Mouse (Mus musculus) cerebellum, adult 11-12 months (tissue): ENCODE measurements around the gene Cpa5.
A peak's percentile ranks its signal among the peaks of the same experiment; 100 is the strongest.

Experiments
- DNase-seq: peaks from one replicate; pipeline ENCODE4 v3.0.0; 2022

The Cpa5 gene

DNA sequence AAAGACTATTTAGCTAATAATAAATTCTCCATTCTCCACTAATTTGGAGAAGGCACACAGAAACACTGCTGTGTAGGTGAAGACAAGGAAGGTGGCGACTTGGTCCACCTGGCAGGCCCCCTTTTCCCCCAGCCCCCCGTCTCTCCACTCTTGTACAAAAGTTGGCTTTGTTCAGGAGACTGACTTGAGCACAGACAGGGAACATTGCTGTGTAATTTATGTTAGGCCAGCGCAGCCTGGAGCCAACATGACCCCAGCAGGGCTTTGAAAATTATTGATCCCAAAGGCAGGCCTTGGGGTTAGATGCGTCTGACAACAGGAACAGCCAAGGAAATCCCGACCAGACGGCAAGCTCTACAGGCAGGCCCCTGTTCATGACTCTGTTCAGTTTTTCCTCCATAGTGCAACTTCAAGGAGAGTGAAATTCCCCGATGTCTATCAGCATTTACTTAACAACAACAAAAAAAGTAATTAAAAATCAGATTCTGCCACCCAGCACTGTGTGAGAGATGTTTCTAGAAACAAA, 6.4 kb upstream of the Cpa5 start:
- DNase-seq: no peak

DNA sequence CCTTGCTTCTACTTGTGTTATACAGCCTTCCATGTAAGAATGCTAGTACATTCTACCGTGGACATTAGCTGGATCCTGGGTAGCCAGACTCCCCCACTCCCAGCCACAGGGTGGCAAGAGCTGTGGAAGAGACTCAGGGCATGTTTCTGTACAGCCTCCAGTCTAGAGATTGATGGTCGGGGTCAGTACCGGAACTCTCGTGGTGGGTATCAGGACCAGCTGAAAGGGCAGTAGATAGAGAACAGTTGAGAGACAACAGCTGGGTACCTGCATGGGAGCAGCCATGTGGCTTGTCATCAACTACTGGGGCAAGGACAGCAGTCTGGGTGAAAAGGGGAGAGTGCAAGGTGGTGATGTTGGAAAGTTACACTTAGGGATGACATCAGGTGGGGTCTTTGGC, 5.7 kb upstream of the Cpa5 start:
- no peak for DNase-seq

DNA sequence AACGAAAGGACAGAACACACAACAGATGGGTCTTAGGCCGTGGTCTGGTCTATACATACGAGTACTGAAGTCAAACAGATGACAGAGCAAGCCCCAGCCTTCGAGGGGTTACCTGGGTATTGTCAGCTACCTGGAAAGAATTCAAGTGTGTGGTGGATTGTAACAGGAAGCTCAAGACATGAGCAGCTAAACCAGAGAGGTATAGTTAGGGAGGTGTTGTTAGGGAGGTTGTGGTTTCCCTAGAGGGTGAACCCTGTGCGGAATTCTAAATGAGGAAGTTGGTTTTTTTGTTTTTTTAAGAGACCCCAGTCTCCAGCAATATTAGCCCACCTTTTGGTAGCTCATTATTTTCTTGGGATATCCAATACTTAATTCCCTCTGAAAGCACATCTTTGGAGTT, 5.1 kb upstream of the Cpa5 start:
- DNase-seq: no peak

DNA sequence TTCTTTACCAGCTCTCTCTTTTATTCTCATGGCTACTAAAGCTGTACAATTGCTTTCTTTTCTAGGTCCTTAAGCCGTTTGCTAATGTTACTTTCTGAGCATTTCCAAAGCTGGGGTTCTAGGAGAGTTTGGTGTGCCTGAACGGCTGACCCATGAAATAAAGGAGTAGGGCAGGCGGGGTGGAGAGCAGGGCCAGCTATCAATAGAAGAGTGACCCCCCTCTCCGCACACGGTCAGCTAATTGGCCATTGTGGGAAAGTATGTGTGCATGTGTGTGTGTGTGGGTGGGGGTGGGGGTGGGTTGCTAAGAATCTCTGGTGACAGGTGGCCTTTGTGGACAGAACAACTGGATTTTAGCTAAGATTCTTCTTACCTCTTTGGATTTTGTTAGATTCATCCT, 402 bp downstream of the Cpa5 start:
- no peak for DNase-seq

DNA sequence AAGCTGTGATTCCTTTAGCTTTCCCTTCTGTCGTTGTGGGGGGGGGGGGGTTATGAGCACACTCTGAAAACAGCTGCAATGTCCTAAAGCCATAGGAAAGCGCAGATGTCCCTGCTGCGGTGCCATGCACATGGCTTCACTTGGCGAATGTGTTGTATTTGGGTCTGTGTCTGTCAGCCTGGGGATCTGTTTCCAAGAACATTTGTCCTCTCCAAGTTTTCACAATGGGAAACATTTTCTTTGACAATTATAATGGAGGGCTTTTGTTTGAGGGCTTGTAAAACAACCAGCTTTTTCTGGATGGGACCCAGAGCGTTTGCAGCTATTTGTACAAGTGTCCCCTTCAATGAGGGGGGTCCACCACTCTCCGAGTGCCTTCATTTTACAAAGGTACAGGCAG, 3.4 kb downstream of the Cpa5 start:
- DNase-seq: no peak

DNA sequence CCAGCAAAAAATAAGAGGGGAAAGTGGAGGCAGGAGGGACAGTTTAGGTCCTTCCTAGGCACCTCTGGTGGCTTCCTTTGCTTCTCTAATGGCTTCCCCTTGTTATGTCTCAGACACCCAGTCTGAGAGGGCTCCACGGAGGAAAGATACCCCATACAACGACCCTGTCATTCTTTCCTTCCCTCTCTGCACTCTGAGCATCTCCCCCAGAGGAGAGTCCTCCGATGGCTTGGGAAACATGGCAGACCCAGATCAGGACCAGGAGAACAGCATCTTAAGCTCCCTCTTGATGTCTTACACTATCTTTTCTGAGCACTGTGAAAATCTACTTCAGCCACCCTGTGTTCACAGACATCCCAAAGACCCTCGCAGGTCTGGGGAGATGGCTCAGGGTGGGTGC, 4.9 kb downstream of the Cpa5 start:
- DNase-seq: no peak

DNA sequence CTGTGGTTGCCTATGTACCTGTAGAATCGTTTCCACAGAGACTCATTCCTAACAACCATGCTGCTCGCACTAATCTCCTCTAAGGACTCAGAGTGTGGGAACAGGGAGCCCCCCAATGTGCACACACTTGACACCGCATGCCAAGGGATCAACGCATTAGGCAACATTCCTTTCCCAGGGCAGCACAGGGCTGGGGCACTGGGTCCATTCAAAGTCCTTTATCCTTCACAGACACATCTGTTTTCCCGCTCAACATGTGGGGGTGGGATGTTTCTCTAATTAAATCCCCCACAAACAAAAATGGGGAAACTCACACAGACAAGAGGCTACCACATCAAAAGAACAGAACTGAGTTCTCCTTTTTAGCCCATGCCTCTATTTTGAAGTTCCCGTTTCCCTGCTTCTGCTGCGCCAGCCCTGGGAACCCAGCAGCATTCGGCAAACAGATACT, 5.7 kb downstream of the Cpa5 start:
- DNase-seq: no peak

DNA sequence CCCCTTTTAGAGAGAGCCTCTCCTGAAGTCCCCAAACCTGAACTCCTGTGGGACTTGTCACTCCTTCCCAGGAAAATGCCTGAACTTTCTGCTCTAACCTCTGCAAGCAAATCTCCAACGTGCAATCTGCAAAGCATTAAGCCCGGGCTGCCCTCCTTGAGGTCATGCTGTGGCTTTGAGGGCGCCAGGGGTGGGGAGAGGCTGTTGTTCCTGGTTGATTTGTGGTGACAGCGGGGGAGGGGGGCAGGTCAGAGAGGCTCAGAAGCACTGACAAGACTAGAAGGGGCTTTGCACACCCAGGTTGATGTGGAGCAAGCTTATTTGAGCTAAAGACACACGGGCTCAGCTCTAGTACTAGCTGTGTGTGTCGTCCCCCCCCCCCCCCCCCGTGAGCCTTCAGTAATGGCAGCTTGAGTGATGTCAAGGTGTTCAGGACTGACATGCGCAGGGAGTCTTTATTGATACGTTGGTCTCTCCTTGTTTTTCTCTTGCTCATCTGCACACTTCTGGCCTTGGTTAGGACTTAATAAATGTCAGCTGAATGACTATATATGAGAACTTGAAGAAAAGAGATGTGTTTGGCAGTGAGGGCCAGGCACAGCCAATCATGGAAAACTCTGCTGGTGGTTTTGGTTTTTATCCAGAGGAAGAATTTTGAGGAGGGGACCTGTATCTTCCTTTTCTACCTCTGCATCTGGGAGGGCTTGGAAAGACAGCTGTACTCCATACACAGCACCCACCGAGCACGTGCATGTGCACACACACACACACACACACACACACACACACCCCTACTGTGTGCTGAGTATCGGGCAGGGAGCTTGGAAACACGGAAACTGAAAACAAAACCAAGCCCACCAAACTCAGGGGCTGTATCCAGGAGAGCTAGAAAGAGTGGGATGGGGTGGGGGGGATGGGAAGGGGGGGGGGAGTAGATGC, 6.5 kb downstream of the Cpa5 start:
- DNase-seq: no peak

DNA sequence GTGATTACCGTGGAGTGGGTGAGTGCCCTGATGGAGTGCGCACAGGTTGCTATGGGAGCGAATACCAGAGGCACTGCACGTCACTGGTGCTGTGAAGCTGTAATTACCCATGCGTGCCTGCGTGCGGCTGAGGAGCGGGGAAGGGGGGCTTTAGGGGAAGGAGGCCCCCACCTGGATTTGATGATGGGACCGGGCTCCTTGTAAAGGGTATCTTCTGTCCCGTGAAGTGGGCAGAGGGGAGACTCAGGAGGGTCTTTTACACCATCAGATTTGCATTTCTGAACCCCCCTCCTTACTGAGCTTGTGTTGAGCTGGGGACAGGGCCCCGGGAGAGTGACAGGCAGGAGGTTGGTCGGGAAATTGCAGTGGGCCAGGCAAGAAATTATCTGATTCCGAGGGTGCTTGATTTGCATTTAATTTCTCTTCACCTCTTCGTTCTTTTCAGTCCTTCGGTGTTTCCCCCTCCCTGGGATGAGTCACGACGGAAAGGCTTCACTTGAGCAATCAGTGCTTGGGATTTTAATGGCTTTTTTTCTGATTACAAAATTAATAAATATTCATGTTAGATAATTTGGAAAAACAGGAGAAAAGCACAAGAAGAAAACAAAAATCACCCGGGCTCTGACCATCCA, 7.3 kb downstream of the Cpa5 start:
- DNase-seq: no peak

DNA sequence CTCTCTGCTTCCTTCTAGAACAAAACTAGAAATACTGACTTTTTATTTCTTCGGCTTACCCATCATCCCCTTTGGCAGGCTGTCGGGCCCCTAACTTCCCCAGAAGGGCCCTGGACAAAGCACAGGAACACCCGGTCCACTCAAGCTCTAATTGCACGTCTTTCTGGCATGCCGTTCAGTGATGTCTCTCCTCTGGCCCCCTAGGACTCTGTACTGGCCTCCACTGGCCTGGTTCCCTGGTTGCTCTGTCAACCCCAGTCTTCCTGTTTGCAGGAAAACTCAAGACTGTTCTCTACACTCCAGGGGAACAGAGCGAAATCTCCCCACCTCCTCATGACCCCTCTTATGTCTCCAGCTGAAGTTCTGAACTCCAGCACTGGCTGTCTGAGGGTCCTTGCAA, 7.9 kb downstream of the Cpa5 start:
- DNase-seq: no peak

DNA sequence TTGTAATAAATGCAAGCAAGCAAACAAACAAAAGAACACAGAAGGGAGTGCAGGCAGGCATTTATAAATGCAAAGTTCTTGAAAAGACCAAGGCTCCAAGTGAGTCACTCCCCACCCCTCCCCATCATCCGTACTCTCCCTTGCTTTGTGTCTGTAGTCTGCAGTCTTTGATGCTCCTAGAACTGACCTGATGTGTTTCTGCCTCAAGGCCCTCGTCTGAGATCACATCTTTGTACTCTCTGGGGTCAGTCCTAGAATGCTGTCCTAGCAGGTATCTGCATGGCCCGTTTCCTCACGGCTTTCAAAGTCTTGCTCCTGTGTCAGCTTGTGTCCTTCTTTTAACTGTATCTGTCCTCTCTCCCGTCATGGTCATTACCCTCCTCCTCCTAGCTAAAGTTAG, 8.8 kb downstream of the Cpa5 start:
- DNase-seq: no peak

DNA sequence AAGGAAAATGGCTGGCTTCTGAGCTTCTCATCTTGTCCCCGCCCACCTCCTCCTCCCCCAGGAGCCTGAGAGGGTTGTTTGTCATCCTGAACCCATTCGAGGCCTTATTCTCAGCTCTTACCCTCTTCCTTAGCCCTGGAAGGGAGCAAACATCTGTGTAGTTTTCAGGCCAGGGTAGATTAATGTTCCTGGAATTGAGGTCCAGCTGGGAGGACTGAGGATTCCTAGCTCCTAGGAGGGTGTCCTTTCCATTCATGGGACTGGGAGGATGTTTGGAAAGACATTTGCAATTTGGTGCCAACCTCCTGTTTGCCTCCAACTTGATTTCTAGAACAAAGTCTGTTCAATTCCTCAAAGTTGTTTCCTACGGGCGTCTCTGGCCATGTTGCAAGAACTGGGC, 9.8 kb downstream of the Cpa5 start:
- DNase-seq: no peak

DNA sequence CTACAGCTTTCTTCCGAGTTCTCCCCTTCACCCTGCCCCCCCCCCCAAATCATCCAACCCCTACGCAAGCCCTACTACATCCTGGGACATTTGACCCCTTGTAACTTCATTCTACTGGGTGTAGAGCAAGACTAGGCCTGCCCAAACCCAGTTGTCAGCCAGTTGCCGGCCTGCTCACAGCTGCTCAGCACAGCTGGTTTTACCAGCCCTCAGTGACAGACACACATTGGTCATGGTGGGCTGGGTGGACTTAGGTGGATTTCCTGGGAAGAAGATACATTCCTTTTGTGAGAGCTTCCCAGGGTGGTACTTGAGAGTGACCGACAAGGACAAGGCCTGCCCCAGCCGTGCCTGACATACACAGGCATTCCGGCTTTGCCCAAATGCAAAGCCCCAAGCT, 10.2 kb downstream of the Cpa5 start:
- DNase-seq: no peak

DNA sequence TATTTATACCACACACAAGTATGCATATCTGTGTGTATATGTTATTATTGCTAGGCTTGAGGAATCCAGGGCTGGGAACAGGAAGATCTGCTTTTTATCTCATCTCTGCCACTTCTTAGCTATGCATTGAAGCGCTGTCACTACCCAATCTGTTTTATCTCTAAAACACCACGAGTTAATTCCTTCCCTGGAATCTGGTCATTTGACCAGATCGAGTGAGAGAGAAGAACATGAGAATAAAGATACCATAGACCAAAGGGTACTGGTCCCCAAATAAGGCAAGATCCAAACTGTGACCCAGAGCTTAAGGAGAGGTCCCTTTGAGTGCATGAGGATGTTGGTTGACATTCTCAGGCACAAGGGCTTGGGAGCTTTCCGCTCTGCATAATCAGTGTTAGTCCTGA, 11.2 kb downstream of the Cpa5 start:
- no peak for DNase-seq

DNA sequence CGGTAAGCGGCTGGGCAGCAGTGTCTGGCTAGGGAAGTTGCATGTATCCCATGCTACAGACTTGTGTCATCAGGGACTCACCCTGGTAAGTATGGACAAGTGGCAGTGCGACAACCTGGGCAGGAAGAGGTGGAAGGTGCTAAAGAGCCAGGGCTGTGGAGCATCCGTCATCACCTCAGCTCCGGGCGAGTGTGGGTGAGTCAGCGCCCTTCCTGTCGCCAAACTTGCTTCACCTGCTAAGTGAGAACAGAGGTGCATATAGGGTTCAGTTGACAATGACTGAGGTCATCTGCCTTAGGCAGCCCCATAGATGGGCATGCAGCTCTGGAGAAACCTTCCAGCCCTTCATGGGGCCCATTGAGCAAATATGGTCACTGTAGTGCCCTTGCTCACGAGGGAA, 14.0 kb downstream of the Cpa5 start:
- DNase-seq: no peak

DNA sequence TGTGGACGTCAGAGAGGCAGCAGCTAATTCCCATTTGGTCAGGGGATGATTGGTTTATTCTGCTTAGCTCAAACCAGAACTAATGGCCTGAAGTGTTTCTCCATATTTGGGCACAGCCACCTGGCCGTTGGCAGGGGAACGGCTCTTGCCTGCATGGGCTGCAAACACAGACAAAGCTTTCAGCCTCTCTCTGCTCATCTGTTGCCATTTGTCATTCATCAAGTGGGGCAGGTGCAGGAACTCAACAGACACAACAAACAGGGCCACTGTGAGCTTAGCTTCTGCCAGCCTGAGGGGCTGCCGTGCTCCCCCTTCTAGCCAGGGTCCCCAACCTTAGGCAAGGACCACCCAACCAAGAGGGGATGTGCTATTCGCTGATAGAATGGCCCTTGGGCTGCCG, 17.3 kb downstream of the Cpa5 start:
- DNase-seq: peak; percentile 33

DNA sequence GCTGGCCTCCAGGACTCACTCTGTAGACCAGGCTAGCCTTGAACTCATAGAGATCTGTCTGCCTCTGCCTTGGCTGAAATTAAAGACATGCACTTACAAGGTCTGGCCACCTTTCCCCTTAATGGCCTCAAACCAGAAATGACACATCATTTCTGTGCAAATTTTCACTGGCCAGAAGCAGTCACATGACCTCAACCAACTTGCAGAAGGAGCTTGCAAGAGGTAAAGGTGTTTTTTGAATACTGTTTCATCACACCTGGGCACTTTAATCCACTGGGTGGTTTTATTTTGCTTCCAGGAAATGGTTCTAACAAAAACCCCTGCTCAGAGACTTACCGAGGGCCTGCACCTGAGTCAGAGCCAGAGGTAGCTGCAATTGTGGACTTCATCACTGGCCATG, 19.2 kb downstream of the Cpa5 start:
- DNase-seq: no peak

DNA sequence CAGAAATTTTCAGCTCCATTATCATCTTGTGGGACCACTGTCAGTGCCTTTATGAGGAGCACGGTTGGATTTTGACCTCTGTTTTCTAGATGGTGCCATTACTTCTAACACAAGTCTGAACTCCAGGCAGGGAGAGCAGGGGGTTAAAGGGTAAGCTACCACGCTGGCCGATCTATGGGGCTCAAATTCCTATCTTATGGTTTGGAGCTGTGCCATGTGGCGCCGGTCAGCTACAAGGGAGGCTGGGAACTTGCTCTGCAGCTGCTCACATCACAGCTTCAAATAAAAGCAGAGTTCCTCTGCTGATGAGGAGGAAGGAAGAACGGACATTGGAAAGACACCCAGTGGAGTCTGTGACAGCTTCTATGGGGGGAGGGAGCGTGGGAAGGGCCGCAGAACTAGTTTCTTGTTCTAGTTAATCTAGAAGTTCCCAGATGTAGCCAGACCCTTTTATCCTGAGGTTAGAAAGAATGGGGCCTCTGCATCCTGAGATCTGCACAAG, 24.6 kb downstream of the Cpa5 start:
- no peak for DNase-seq

DNA sequence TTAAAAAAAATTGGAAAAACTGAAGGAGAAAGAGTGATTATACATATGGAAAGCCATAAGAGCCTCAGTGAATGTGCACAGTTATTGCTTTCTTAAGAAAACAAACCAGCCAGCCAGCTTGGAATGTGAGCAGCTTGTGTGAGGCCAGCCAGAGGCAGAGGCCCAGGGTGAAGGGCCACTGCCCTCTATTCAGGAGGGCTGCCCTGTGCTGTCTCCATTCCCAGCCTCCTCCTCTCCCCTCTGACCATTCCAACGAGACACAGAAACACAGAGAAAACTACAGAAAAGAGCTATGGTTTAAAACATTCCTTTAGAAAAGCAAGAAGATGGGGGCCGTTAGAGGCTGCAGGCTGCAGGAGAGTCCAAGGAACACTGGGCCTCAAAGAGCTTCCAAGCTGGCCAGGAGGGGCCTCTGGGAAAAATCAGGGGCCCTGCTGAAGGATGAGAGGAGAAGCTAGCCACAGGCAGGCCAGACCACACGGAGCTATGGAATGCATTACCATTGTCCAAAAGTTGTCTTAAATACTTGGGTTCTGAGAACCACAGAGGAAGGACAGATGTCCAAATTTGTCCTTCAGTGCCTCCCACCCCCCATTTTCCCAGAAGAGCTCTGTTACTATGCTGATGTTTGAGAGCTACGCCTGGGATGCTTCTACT, 25.5 kb downstream of the Cpa5 start:
- no peak for DNase-seq

DNA sequence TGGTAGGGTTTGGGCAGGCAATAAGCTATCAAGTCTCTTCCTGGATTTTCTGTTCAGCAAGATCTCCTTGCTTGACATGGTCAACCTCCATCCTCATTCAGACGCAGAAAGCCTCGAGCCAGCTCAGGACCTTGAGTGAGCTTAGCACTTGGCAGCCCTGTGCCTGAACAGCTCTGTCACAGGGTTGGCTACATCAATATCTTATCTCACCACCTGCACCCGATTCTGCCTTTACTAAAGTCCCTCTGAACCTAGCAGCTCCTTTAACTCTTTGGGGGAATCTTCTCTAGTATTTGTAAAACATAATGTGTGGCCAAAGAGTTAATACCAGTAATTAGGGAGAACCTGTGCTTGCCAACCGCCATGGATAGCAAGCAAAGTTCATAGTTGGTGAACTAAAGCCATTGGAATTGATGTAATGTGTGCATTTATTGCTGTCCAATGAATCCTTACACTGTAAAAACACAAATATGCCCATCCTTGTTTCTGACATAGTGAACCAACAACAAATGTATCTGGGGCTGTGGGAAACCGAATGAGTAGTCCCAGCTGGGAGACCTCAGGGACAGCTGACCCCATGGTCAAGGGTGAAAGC, 28.0 kb downstream of the Cpa5 start, which contains the start of gene Cpa1:
Cpa1 (plus strand) TSS at position 545 of the 595 bp plus-strand sequence.
- DNase-seq: no peak

DNA sequence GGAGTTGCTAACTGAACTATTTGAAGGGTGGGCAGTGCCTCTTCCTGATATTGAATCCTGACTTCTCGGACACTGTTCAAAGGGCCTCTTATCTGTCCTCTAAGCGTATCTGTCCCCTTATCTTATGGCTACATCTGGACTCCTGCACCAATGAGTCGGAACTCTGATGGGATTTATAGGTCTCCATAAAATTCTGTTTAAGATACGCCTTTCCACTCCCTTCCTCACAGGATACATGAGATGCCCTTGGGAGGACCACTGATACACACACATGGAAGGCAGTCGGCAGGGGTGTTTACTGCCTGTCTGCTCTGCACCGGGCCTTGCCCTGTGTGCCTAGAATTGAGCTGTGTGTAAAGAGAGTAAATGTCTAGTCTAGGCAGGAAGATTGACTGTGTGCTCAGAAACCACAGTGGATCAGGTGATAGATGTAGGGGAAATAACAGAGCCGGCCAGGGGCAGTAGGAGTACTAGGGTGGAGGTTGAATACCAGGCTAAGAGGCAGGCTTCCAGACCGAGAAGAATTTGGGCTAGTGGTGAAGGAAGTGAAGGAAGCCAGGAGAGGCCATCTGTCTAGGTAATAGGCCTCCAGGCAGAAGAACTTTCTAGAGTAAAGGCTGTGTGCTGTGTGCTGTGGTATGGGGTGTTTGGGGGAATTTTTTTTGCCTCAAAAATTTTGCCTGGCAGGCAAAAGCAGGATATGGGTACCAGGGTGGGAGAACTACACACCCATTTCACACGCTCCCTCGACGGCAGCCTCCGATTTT, 33.1 kb downstream of the Cpa5 start:
- DNase-seq: no peak

DNA sequence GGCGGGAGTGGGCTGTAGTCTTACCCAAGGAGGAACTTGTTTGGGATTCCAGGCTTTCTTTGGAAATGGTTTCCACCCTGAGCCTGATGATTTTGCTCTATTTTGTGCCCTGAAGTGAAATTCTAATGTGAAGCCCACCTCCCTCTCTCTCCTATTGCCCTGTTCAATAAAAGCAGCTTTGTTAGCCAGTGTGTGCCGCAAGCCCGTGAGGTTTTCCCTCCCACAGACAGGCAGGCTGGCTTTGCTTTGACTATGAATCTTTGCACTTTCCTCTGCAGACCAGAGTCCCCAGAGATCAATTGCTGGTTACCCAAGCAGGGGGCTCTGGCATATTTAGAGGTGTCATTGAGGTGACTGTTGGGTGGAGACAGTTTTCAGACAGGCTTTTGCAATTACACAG, 33.7 kb downstream of the Cpa5 start:
- no peak for DNase-seq
